22 mouse cellular contexts compared by ENCODE assay signal in the genomic region with DNA sequence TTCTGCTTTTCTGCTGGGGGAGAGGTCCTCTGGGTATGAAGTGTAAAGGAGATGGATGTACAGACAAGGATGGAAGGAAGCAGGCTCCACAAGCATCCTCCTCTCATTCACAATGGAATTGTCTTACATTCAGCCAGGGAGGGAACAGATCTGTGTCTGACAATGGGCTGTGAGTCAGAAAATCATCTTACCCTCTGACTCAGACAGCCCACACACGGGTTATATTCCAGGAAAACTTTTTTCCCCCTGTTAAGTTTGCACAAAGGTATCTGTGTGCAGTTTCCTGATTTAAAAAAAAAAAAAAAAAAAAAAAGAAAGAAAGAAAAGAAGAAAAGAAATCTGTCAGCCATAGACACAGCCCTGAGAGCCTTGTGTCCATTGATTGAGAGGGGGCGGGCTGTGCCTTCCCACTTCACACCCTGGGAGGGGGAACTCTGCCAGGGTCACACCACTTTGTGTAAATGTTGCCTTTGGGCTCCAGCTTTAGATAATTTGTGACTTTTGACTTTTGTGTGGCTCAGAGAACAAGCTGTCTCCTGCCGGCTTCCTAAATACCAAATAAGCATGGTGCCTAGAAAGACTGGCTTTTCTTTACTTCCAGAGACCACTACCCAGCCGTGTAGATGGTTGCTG. TPM values are rescaled to one million over a fixed set of nuclear protein-coding genes. Genes with fewer than 3 reads are reported as not detected.
DNase-seq lines count a peak whose midpoint lies in the region; ATAC-seq and TF ChIP-seq lines count a peak whose summit lies in the region.
"Had no signal": no experiment of that assay in that cellular context is flagged by ENCODE, and none has a peak within 500 bp of the region (broad histone marks: within the 10 kb centered on the region; RNA-seq: fewer than 3 reads in every experiment).

No protein-coding gene starts in this region.

- ATAC-seq in hindbrain, embryonic 11.5 days (ENCODE audit: low FRiP score), result no peak
- no peak for ATAC-seq in hindbrain, postnatal 0 days
- ATAC-seq in neural tube, embryonic 11.5 days (ENCODE audit: insufficient read depth, low FRiP score, low TSS enrichment), result no peak
- ATAC-seq in neural tube, embryonic 15.5 days (ENCODE audit: low FRiP score), result no peak
- no peak for ATAC-seq in stomach, embryonic 15.5 days (ENCODE audit: insufficient read depth, low FRiP score, low read depth)
- ATAC-seq in midbrain, embryonic 14.5 days (ENCODE audit: low FRiP score, low TSS enrichment), result no peak
- ATAC-seq: CD4-positive, CD25-positive, alpha-beta regulatory T cell, adult 4 months; lung, postnatal 0 days; midbrain, embryonic 13.5 days had no signal

- H3K27me3 ChIP-seq in hindbrain, embryonic 11.5 days (ENCODE audit: control insufficient read depth, insufficient read depth, low read length), result peaks cover 4% of the 10 kb centered on the region
- H3K27me3 ChIP-seq in hindbrain, postnatal 0 days (ENCODE audit: insufficient read depth, low read length), result no peaks in the 10 kb centered on the region
- no peaks in the 10 kb centered on the region for H3K27me3 ChIP-seq in neural tube, embryonic 11.5 days (ENCODE audit: control insufficient read depth, insufficient read depth, low read length)
- no peaks in the 10 kb centered on the region for H3K27me3 ChIP-seq in neural tube, embryonic 15.5 days (replicated peaks)
- H3K27me3 ChIP-seq in stomach, embryonic 15.5 days (replicated peaks), result no peaks in the 10 kb centered on the region
- H3K27me3 ChIP-seq in midbrain, embryonic 14.5 days (ENCODE audit: control insufficient read depth, insufficient read depth, low read length), result no peaks in the 10 kb centered on the region
- H3K27me3 ChIP-seq: liver, embryonic 13.5 days had no signal

- H3K4me3 ChIP-seq in hindbrain, embryonic 11.5 days (ENCODE audit: low read depth, low read length), result no peak overlapping the region
- H3K4me3 ChIP-seq in hindbrain, postnatal 0 days (ENCODE audit: low read length), result no peak overlapping the region
- no peak overlapping the region for H3K4me3 ChIP-seq in neural tube, embryonic 11.5 days (ENCODE audit: low read depth, low read length)
- no peak overlapping the region for H3K4me3 ChIP-seq in neural tube, embryonic 15.5 days (replicated peaks)
- no peak overlapping the region for H3K4me3 ChIP-seq in stomach, embryonic 15.5 days (replicated peaks)
- no peak overlapping the region for H3K4me3 ChIP-seq in midbrain, embryonic 14.5 days (replicated peaks; ENCODE audit: low read depth, low read length)
- H3K4me3 ChIP-seq: gastrocnemius, adult 2 months; liver, embryonic 13.5 days; midbrain, embryonic 13.5 days had no signal

- no peak overlapping the region for H3K27ac ChIP-seq in hindbrain, embryonic 11.5 days (ENCODE audit: low read depth, low read length)
- H3K27ac ChIP-seq in hindbrain, postnatal 0 days, result no peak overlapping the region
- H3K27ac ChIP-seq in neural tube, embryonic 11.5 days (ENCODE audit: low read depth, low read length), result peak overlapping the region; percentile 60; the same call in 1 of the 2 replicates
- no peak overlapping the region for H3K27ac ChIP-seq in neural tube, embryonic 15.5 days (replicated peaks)
- H3K27ac ChIP-seq in stomach, embryonic 15.5 days, result peak overlapping the region; percentile 79
- H3K27ac ChIP-seq in midbrain, embryonic 14.5 days (replicated peaks; ENCODE audit: low read depth, low read length), result no peak overlapping the region
- H3K27ac ChIP-seq: gastrocnemius, adult 2 months; liver, embryonic 13.5 days; midbrain, embryonic 13.5 days had no signal

- 22% methylated on average over 4 of the region's 4 CpGs for WGBS in hindbrain, embryonic 11.5 days
- 16% methylated on average over 4 of the region's 4 CpGs for WGBS in hindbrain, postnatal 0 days
- WGBS in neural tube, embryonic 11.5 days, result 15% methylated on average over 4 of the region's 4 CpGs
- 12% methylated on average over 4 of the region's 4 CpGs for WGBS in neural tube, embryonic 15.5 days
- WGBS in stomach, embryonic 15.5 days, result 41% methylated on average over 4 of the region's 4 CpGs
- WGBS in midbrain, embryonic 14.5 days, result 17% methylated on average over 4 of the region's 4 CpGs

- DNase-seq in embryo, embryonic 10 days (ENCODE audit: low spot score), result peak; percentile 29
- DNase-seq in embryo, embryonic 11 days, result no peak
- peak; percentile 10 for DNase-seq in hindbrain, embryonic 11.5 days (ENCODE audit: low spot score)
- no peak for DNase-seq in hindbrain, postnatal 0 days (ENCODE audit: low spot score)
- no peak for DNase-seq in neural tube, embryonic 11.5 days (ENCODE audit: low spot score)
- no peak for DNase-seq in midbrain, embryonic 14.5 days
- DNase-seq: adrenal gland, postnatal 25 days; cerebellum, adult 11-12 months; cerebellum, postnatal 25 days; gastrocnemius, adult 2 months; kidney, adult 2 months; liver, embryonic 13.5 days; retina, postnatal 1 day had no signal

- H3K4me2 ChIP-seq in hindbrain, embryonic 11.5 days (replicated peaks; ENCODE audit: low read depth, low read length), result no peak overlapping the region
- H3K4me2 ChIP-seq in hindbrain, postnatal 0 days (ENCODE audit: low read depth, low read length), result no peak overlapping the region
- H3K4me2 ChIP-seq in neural tube, embryonic 11.5 days (ENCODE audit: low read depth), result no peak overlapping the region
- H3K4me2 ChIP-seq in neural tube, embryonic 15.5 days, result no peak overlapping the region
- H3K4me2 ChIP-seq in stomach, embryonic 15.5 days, result no peak overlapping the region
- no peak overlapping the region for H3K4me2 ChIP-seq in midbrain, embryonic 14.5 days (ENCODE audit: low read length)
- H3K4me2 ChIP-seq: liver, embryonic 13.5 days; midbrain, embryonic 13.5 days had no signal

- no peaks in the 10 kb centered on the region for H3K9me3 ChIP-seq in hindbrain, embryonic 11.5 days (ENCODE audit: control insufficient read depth, low read length)
- H3K9me3 ChIP-seq in hindbrain, postnatal 0 days (ENCODE audit: low read length), result no peaks in the 10 kb centered on the region
- no peaks in the 10 kb centered on the region; the same call in 1 of the 2 replicates for H3K9me3 ChIP-seq in neural tube, embryonic 11.5 days (ENCODE audit: control insufficient read depth, low read length)
- no peaks in the 10 kb centered on the region for H3K9me3 ChIP-seq in neural tube, embryonic 15.5 days (replicated peaks)
- no peaks in the 10 kb centered on the region for H3K9me3 ChIP-seq in stomach, embryonic 15.5 days
- H3K9me3 ChIP-seq in midbrain, embryonic 14.5 days (ENCODE audit: control insufficient read depth, low read length), result no peaks in the 10 kb centered on the region
- H3K9me3 ChIP-seq: liver, embryonic 13.5 days; midbrain, embryonic 13.5 days had no signal

- H3K36me3 ChIP-seq in hindbrain, embryonic 11.5 days (ENCODE audit: control insufficient read depth, insufficient read depth, low read length), result no peaks in the 10 kb centered on the region
- H3K36me3 ChIP-seq in hindbrain, postnatal 0 days (ENCODE audit: insufficient read depth, low read length), result no peaks in the 10 kb centered on the region
- peaks cover 2% of the 10 kb centered on the region; the same call in 1 of the 2 replicates for H3K36me3 ChIP-seq in neural tube, embryonic 11.5 days (ENCODE audit: control insufficient read depth, insufficient read depth, low read length)
- no peaks in the 10 kb centered on the region for H3K36me3 ChIP-seq in neural tube, embryonic 15.5 days
- no peaks in the 10 kb centered on the region for H3K36me3 ChIP-seq in stomach, embryonic 15.5 days
- H3K36me3 ChIP-seq in midbrain, embryonic 14.5 days (ENCODE audit: control insufficient read depth, insufficient read depth, low read length), result no peaks in the 10 kb centered on the region
- H3K36me3 ChIP-seq: midbrain, embryonic 13.5 days had no signal

- H3K4me1 ChIP-seq in hindbrain, embryonic 11.5 days (replicated peaks; ENCODE audit: control insufficient read depth, insufficient read depth, low read length), result peaks cover 13% of the 10 kb centered on the region
- no peaks in the 10 kb centered on the region for H3K4me1 ChIP-seq in hindbrain, postnatal 0 days (ENCODE audit: insufficient read depth, low read length)
- peaks cover 41% of the 10 kb centered on the region for H3K4me1 ChIP-seq in neural tube, embryonic 11.5 days (ENCODE audit: control insufficient read depth, insufficient read depth, low read length)
- H3K4me1 ChIP-seq in neural tube, embryonic 15.5 days, result peaks cover 45% of the 10 kb centered on the region
- H3K4me1 ChIP-seq in stomach, embryonic 15.5 days, result peaks cover 10% of the 10 kb centered on the region
- H3K4me1 ChIP-seq in midbrain, embryonic 14.5 days (ENCODE audit: control insufficient read depth, insufficient read depth, low read length), result no peaks in the 10 kb centered on the region; the same call in 1 of the 2 replicates

- H3K9ac ChIP-seq in hindbrain, embryonic 11.5 days (ENCODE audit: low read depth, low read length), result no peak overlapping the region
- H3K9ac ChIP-seq in hindbrain, postnatal 0 days (replicated peaks; ENCODE audit: low read length), result no peak overlapping the region
- H3K9ac ChIP-seq in neural tube, embryonic 11.5 days (ENCODE audit: low read length), result 0 out of 2 replicates have a peak overlapping the region, but pooled peaks have one; percentile 3
- no peak overlapping the region for H3K9ac ChIP-seq in neural tube, embryonic 15.5 days (replicated peaks)
- no peak overlapping the region for H3K9ac ChIP-seq in stomach, embryonic 15.5 days
- H3K9ac ChIP-seq in midbrain, embryonic 14.5 days (replicated peaks; ENCODE audit: low read length), result no peak overlapping the region
- H3K9ac ChIP-seq: liver, embryonic 13.5 days; midbrain, embryonic 13.5 days had no signal

- no peak for TF ChIP-seq CTCF in hindbrain, postnatal 0 days (IDR thresholded peaks at IDR 0.05; ENCODE audit: low read depth)

RNA-seq across cellular contexts. Expression of gene Rbp1, which starts 11.3 kb away (rescaled TPM):
- polyA plus RNA-seq in hindbrain, embryonic 11.5 days (2014; fragmentation: Nextera tagmentation; extraction: Ambion mirVana), result 48.7 and 57.8 TPM in 2 replicates
- 6.2 and 12.0 TPM in 2 replicates for total RNA-seq in hindbrain, postnatal 0 days (2014; rRNA removed)
- polyA plus RNA-seq in hindbrain, postnatal 0 days (2015; fragmentation: Nextera tagmentation; extraction: Ambion mirVana), result 39.1 and 39.5 TPM in 2 replicates
- polyA plus RNA-seq in neural tube, embryonic 11.5 days (2014; fragmentation: Nextera tagmentation; extraction: Ambion mirVana), result 188 and 194 TPM in 2 replicates
- polyA plus RNA-seq in neural tube, embryonic 15.5 days (2015; fragmentation: Nextera tagmentation; extraction: Ambion mirVana), result 67.5 and 74.8 TPM in 2 replicates
- polyA plus RNA-seq in stomach, embryonic 15.5 days (2015; fragmentation: Nextera tagmentation; extraction: Ambion mirVana), result 65.2 and 79.9 TPM in 2 replicates
- 15.4 and 26.1 TPM in 2 replicates for polyA plus RNA-seq in midbrain, embryonic 14.5 days (2014; fragmentation: Nextera tagmentation; extraction: Ambion mirVana)
- total RNA-seq: megakaryocyte, adult 5-6 weeks had no signal

RNA-seq across cellular contexts. Expression of gene Rbp2, which starts 51.8 kb away (rescaled TPM):
- 0.78 and 1.3 TPM in 2 replicates for polyA plus RNA-seq in hindbrain, embryonic 11.5 days (2014; fragmentation: Nextera tagmentation; extraction: Ambion mirVana)
- total RNA-seq in hindbrain, postnatal 0 days (2014; rRNA removed), result 1.4 TPM in 1 of 2 replicates, not detected in the other
- polyA plus RNA-seq in hindbrain, postnatal 0 days (2015; fragmentation: Nextera tagmentation; extraction: Ambion mirVana), result 1.1 and 1.9 TPM in 2 replicates
- polyA plus RNA-seq in neural tube, embryonic 11.5 days (2014; fragmentation: Nextera tagmentation; extraction: Ambion mirVana), result 2.3 and 2.5 TPM in 2 replicates
- polyA plus RNA-seq in neural tube, embryonic 15.5 days (2015; fragmentation: Nextera tagmentation; extraction: Ambion mirVana), result 1.4 and 1.8 TPM in 2 replicates
- polyA plus RNA-seq in stomach, embryonic 15.5 days (2015; fragmentation: Nextera tagmentation; extraction: Ambion mirVana), result 69.8 and 72.8 TPM in 2 replicates
- not detected in 2 replicates for polyA plus RNA-seq in midbrain, embryonic 14.5 days (2014; fragmentation: Nextera tagmentation; extraction: Ambion mirVana)
- total RNA-seq: adrenal gland, postnatal 25 days; ES-E14; gastrocnemius, adult 2 months; granulocyte monocyte progenitor cell, adult 5-6 weeks; megakaryocyte, adult 5-6 weeks had no signal
- polyA plus RNA-seq: CD4-positive, CD25-positive, alpha-beta regulatory T cell, adult 4 months; forebrain, embryonic 11.5 days; kidney, adult 2 months; midbrain, embryonic 13.5 days had no signal

Comparison
In these comparisons a context has a peak if more than half of its experiments do, and no peak if none do; other contexts are left out.
1. DNase-seq: peak in embryo, embryonic 10 days (single experiment) and hindbrain, embryonic 11.5 days (single experiment); none in embryo, embryonic 11 days (single experiment), hindbrain, postnatal 0 days (single experiment), neural tube, embryonic 11.5 days (single experiment) and midbrain, embryonic 14.5 days (single experiment).
2. H3K27ac ChIP-seq: peak in neural tube, embryonic 11.5 days (single experiment) and stomach, embryonic 15.5 days (single experiment); none in hindbrain, embryonic 11.5 days (single experiment), hindbrain, postnatal 0 days (single experiment), neural tube, embryonic 15.5 days (single experiment) and midbrain, embryonic 14.5 days (single experiment).
3. RNA of gene Rbp2, which starts 51.8 kb away (polyA plus RNA-seq): 69.8 to 72.8 TPM in stomach, embryonic 15.5 days; 2.3 to 2.5 TPM in neural tube, embryonic 11.5 days, 1.4 to 1.8 TPM in neural tube, embryonic 15.5 days, 0.78 to 1.3 TPM in hindbrain, embryonic 11.5 days, 1.1 to 1.9 TPM in hindbrain, postnatal 0 days and not detected in midbrain, embryonic 14.5 days; every median in the first group is over 10 times any median in the second.